Mouse (Mus musculus) CD8-positive naive resting alpha-beta T cell, adult 2 months (primary cell): ENCODE results near the gene Olfr1079.
"Not testable (repeated sequence)": the region's sequence is repeated elsewhere in the genome, so short reads cannot be mapped to it uniquely, and the experiment has no call there.

ENCODE experiments used
- DNase-seq, 2 experiments: peaks; one replicate each; pipeline ENCODE4 v3.0.0; 2022; ENCODE audit warnings: low read depth in 2 of 2, low spot score in 2 of 2

Gene Olfr1079

DNA sequence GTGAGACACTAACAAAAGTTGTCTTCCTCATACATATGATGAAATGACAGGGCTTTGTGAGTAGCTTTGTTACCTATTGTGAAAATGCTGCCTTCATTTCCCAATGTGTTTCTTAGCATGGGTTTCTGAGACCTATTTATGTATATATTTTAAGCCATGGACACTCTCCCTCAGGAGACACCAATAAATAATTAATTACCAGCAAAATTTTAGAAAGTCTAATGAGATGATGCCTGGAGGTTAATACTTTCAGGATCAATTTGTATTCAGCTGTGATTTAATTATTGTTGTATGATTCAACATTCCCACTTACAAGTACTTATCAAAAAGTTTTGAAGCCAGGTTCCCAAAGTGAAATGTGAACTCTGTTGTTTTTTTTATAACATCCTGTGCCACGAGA lies at the start of gene Olfr1079:
Gene Olfr1079, minus strand, starts transcription at position 101 of the 400 bp plus-strand sequence.
- DNase-seq: no peak

GRCm38 (mm10) chr2:86558135-86558534 lies 15.9 kb upstream of the Olfr1079 start, which contains the start of gene Olfr1080:
Olfr1080 (minus strand) TSS chr2:86558235.
- DNase-seq: not testable (repeated sequence)

DNA sequence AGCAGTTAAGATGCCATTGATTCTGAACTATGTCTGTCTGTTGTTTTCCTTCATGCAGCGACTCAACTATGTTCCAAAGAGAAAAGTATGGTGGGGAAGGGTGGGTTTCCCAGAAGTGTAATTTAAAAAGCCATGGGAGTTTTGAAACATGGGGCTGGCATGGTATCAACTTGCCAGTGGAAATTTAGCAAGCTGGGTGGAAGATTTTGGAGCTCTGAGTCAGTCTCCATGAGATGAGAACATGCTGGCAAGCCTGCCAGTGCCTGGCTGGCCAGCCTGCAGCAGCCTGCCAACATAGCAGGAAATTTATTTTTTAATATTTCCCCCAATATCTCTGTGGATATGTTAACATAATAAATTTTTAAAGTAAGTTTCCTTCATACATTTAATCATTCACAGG lies 11.3 kb downstream of the Olfr1079 start:
- DNase-seq: no peak

DNA sequence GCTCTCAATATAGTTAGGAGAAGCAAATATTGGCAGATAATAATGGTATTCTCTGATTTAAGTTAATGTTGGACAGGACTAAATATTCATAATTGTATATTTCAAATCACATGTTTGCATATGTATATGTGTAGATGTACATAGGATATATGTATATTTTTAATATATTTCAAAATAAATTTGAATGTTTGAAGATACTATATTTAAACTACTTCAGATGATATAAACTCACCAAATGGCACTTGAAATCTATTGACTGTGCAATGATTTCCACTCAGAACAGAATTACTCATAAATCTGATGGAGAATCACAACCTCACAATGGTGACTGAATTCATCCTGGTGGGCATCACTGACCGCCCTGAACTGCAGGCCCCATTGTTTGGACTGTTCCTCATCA lies 34.1 kb downstream of the Olfr1079 start, which contains the start of gene Olfr1076:
Gene Olfr1076, plus strand, starts transcription at position 301 of the 400 bp plus-strand sequence.
- DNase-seq: no peak

- no peak for DNase-seq
These were observed 55.0 kb downstream of the Olfr1079 start, which contains the start of gene Olfr228 for GRCm38 (mm10) chr2:86487286-86487685. Olfr228 (minus strand) TSS chr2:86487386.
